Mouse (Mus musculus): ENCODE measurements around the gene Pcsk4.

Pcsk4 gene

DNA sequence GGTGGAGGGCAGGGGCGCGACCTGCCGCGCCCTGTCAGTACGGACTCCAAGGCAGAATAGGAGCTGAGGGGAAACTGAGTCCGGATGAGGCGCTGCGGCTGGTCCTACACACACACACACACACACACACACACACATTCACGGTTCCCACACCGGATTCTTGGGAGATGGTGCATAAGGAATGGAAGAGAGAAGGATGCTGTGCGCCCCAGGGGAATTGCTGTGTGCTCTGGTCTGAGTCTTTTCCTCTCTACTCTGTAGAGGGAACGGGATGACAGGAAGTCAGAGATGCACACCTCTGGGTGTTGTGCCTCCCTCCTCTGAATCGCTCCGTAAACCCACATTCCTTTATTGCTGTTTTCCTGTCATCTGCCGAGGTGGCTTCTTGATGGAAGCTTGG is 30.0 kb downstream of the Pcsk4 start:
- no peak for DNase-seq (ENCODE audit: low read depth, low spot score)

DNA sequence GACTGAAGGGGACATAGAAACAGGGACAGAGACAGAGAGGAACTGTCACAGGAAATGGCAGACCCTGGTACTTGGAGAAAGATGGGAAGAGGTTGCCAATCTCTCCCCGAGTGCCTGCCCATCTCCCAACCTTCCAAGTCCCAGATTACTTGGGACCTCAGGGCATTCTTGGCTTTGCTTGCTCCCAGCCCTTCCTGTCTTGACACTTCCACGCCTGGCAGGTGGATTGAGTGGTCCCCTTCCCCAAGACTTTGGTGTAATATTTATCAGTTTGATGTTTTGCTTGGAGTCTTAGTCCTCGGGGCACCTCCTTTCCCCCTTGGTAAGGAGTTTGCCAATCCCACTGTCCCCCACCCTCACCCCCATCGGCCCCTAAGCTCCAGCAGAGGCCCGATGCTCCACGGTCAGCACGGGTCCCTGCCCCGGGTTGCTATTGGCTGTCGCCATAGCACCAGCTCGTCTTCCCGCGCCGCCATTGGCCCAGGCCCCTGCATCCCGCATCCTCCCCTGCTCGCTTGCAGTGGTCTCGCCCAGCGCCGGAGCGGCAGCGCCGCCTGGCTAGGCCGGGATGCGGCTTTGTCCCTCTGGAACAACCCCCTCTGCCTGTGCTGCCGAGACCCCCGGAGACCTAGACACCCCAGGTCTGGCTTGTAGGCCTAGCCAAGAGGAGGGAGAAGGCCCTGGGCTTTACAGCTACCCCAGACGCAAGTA is 30.6 kb downstream of the Pcsk4 start:
- DNase-seq (ENCODE audit: low read depth, low spot score): no peak

DNA sequence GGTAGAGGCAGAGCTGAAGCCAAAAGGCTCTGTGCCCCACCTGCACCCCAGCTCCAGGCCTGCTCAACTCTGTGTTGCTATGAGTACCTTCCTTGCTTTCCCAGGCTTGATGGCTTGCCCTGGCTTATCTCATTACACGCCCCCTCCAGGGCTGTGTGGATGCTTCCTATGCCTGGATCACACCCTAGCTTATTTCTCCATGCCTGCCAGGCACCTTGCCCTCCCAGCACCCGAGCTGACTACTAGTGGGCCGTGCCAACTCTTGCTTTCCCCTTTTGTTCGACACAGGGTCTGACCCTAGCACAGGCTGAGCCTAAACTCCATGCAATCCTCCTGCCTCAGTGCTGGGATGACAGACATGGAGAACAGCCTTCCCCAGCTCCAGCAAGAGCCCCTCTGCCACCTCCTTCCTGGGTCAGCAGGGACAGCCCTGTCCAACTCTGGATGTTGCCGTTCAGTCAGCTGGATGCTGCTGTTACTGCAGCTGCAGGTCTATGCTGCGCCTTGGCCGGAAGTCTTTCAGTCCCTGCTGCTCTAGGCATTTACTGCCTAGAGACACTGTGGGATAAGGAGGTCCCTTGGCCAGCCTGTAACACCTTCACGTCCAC is 31.7 kb downstream of the Pcsk4 start:
- no peak for DNase-seq (ENCODE audit: low read depth, low spot score)

DNA sequence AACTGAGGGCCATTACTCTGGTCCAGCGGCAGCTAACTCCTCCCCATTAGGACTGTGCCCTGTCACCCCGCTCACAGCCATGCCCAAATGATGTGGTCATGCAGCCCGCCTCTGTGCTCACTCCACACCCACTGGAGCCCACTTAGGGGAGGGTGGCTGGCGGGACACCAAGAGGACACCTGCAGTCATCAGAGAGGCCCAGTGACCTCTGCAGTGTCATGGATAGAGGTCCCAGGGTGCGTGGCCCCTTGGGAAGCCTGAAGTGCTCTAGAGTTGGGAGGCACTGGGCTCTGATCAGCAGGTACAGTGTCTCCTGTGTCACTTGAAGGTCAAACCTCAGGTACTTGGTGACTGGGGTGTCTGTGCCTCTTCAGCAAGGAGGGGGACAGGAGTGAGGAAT is 32.5 kb downstream of the Pcsk4 start:
- DNase-seq (ENCODE audit: low read depth, low spot score): no peak

DNA sequence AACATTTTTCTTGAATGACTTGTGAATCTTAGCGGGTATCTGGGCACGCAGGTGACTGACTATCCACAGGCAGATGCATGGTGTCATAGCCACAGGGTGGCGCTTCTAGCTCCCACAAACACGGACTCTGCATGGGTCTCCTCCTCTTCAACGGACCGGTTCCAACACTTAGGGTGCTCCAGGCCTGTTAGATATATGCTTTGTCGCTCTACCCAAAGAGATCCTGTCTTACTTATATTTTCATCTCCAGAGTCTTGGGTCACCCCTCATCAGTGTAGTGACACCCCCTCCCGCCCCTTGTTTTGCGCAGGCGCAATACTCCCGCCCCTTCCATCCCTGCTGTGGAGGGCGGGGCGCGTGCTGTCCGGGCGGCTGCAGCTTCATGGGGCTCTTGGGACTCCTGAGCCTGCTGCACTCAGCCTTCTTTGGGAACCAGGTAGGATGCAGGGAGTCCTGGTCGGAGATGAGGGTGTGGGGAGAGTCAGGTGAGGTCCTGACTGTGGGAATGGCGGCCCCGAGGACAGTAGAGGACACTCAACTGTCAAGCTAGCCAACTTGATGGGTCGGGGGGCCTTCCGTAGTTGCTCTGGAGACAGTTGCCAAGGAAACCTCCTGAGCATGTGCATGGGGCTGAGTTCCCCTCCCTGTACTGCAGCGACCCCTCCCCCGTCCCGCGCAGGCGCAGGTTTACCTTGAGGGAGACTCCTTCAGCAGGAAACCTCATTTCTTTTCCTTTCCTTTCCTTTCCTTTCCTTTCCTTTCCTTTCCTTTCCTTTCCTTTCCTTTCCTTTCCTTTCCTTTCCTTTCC is 33.5 kb downstream of the Pcsk4 start, which contains the start of gene Apc2:
Gene Apc2, plus strand, starts transcription at position 360 of the 808 bp plus-strand sequence.
- DNase-seq (ENCODE audit: low read depth, low spot score): peak; percentile 87

DNA sequence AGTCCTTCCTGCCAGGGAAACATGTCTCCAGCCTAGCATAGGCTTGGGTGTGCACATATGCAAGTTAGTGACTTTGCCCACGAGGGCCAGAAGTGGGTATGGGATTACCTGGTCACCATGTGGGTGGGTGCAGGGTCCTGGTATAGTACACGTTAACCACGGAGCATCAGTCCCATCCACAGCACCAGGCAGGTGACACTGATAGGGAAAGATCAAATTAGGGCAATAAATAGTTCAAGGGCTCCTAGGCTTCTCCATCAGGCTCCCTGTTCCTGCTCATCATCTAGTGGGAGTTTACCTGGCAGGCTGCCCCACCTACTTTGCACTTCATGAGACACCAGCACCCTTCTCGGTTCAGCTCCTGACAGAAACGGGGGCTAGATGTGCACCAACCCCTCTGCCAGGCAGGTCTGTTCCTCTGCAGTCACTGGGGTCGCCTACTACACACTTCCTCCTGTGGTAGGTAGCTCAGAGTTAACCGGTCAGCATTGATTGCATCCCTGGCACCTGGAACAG is 34.5 kb downstream of the Pcsk4 start:
- no peak for DNase-seq (ENCODE audit: low read depth, low spot score)

DNA sequence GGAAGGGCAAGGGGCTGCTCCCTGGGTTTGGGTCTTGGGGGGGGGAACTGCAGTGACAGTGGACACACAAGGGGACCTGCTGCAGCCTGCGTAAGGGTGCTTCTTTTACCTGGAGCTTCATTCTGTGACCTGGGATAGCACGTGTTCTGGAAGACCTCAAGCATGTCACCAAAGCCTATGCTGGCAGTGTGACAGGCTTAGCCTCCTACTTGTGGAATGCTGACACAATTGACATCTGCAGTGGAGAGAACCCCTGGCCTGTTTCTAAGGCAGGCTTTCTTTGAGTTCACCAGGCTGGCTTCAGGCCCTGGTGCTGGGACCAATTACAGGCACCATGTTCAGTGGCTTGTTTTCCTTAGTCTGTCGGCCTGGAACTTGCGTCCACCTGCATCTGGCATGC is 35.0 kb downstream of the Pcsk4 start:
- no peak for DNase-seq (ENCODE audit: low read depth, low spot score)

DNA sequence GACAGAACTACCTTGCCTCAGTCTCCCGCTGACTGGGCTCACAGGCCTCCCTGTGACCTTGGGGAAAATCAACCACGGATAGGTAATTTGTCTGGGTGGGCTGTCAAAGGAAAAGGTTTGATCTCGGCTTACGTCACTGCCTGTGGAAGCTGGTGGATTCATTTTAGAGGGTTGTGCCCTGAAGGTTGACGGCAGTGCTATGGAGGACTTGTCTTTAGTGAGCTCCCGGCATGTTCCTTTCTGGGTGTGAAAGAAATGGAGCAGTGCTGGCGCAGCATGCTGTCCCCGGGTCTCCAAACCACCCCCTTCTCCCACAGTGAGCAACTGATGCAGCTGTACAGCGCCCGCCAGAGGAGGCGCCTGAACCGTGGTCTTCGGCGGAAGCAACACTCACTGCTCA is 36.0 kb downstream of the Pcsk4 start:
- DNase-seq (ENCODE audit: low read depth, low spot score): peak; percentile 30

DNA sequence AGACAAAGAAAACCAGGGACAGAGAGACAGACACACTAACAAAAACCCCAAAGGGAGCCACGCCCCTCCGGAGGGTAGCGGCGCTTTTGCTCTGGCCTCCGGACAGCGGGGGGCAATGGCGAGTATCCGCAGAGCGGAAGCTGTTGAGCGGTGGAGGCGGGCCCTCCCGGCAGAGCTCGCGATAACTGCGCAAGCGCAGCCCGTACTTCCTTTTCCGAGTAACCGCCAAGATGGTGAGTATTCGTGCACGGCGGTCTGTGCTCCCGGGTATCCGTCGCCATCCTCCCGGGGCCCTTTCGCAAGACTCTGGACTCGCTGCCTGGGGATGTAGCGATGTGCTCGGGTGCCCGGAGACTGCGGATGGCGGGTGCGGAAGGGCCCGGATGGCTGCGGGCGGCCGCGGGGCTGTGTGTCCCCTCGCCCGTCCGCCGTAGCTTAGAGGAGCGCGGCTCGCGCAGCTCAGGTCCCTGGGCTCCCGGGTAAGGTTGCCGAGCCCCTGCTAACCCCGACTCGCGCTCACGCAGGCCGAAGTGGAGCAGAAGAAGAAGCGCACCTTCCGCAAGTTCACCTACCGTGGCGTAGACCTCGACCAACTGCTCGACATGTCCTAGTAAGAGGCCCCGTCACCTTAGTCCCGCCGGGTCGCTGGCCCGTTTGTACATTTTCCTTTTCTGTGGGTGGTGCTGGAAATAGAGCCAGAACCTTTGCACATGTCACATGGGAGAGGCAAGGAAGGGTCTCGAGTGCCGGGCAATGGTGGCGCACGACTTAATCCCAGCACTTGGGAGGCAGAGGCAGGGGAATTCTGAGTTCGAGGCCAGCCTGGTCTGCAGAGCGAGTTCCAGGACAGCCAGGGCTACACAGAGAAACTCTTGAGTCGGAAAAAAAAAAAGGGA is 36.8 kb downstream of the Pcsk4 start, which contains the start of gene Rps15:
Gene Rps15, plus strand, starts transcription at position 203 of the 896 bp plus-strand sequence.
- DNase-seq (ENCODE audit: low read depth, low spot score): peak; percentile 98

DNA sequence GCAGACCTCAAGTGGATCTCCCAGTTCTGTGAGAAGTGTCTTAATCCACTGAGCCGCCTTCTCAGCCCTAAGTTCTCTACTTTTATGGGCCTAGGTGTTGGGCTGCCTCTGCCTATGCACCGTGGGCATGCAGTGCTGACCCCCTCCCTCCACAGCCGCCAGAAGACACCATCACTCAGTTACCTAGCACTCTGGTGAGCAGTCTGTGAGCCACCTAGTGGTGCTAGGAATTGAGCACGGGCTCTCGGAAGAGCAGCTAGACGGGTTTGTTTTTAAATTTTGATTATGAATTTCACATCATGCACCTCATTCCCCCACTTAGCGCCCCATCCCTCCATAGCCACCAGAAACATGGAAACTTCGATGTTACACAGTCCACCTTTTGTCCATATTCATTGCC is 40.6 kb downstream of the Pcsk4 start:
- peak; percentile 30 for DNase-seq (ENCODE audit: low read depth, low spot score)

DNA sequence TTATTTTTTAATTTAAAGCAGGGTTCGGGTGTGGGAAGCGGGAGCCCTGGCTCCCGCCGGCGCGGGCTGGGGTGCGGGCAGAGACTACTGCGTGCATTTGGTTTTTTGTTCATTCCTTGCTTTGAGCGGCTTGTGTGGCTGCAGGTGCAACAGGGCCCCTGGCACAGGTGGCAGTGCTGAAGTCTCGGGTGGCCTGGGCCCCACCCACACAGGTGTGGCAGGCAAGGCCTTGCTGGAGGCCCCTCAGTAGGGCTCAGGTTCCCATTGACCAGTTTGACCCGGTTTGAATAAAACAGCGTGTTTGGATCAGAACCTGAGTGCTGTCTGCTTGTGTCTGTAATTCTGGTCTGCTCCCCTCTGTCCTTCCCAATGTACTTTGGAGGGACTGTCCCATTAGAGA is 41.2 kb downstream of the Pcsk4 start:
- DNase-seq (ENCODE audit: low read depth, low spot score): no peak

DNA sequence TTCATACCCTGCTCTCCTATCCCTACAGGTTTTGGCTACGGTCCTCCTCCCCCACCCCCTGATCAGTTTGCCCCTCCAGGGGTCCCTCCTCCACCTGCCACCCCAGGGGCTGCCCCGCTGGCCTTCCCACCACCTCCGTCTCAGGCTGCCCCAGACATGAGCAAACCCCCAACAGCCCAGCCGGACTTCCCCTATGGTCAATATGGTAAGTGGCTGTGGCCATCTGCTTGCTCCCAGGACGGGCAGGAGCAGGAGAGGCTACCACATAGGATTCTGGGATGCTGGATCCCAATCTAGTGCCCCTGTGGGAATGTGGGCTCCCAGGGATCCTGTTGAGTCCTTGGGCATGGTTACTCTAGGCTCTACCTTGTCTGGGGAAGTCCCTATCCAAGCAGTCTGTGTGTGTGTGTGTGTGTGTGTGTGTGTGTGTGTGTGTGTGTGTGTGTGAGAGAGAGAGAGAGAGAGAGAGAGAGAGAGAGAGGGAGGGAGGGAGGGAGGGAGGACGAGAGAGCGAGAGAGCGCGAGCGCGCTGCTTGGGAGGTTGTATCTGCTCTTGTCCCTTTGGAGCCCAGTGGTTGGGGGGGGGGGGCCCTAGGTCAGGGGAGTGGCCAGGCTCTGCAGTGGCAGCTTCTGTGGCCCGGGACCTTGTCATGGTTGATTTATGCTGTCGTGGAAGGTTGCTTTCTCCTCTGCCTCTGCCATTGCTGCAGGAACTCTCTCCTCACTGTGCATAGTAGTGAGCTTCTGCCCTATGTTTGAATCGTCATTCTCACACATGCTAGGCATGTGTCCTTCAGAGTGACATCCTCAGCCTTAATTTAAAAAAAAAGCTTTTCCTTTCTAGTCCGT is 43.9 kb downstream of the Pcsk4 start:
- DNase-seq (ENCODE audit: low read depth, low spot score): no peak

DNA sequence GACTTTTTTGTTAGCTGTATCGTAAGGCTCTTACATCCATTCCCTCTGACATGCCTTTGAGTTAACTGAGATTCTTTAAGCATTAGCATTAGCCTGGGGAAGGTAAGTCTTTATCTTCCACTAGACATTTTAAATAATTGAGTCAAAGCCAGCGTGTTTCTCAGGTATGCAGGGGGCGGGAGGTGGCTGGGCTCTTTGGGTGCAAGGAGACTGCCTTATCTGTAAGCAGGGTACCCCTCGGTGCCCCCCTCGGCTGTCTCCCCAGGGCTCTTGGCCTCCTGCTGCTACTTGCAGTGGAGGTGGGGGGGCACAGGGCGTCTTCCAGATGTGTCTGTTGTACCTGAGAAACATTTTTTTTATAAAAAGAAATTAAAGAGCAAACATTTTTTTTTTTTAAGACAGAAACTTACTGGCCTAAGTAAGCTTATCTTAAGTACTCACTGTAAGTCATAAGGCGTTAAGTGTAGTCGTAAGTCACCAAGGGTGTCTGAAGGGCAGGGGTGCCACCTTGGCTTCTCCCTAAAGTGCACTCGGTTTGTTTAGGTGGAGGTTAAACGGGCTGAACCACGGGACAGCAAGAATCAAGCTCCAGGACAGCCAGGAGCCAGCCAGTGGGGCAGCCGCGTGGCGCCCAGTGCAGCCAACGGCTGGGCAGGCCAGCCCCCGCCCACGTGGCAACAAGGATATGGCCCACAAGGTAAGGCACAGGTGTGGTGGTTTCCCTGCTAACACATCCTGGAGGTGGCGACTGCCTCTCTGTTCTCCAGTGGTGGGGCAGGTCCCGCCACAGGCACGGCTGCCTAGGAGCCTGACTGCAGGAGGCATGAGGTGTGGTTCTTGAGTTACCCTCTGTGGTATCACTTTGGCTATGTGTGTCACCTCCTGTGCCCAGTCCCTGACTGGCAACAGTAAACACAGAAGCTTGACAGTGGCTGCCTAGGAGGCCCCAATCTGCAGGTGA is 46.5 kb downstream of the Pcsk4 start:
- DNase-seq (ENCODE audit: low read depth, low spot score): no peak

DNA sequence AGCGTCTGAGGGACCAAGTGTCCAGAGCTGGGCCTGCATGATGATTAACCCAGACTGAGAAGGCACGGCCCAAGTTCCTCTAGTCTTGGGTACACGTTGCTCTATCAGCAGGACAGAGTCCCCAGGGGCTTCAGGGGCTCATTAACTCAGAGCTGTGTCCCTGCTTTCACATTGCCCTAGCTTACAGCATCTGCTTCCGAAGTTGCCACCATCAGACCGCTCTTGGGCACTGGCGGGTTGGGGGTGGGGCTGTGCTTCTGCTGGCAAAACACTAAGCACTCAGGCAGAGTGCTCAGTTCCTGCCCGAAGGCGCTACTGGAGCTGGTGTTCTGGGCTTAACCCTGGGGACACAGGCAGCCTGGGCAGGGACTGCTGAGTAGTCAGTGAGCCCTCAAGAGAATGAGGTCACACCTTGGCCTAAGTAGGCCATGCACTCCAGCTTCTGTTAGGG is 47.4 kb downstream of the Pcsk4 start:
- no peak for DNase-seq (ENCODE audit: low read depth, low spot score)

DNA sequence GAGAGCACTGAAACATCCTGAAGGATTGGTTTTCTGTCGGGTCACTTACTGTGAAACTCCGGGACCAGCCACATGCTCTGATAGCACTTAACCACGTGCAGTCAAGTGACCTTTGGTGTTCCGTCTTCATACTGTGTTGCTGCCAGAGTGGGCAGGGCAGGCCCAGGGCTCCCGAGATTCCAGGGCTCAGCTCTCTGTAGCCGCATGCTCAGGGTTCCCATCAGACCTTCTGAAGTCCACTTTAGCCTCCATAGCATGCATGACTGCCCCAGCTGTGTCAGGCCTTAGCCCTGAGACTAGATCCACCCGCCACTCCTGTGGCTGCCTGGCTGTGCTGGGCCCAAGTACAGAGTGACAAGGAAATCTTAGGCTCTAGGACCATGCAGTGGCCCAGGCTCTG is 48.0 kb downstream of the Pcsk4 start:
- no peak for DNase-seq (ENCODE audit: low read depth, low spot score)

DNA sequence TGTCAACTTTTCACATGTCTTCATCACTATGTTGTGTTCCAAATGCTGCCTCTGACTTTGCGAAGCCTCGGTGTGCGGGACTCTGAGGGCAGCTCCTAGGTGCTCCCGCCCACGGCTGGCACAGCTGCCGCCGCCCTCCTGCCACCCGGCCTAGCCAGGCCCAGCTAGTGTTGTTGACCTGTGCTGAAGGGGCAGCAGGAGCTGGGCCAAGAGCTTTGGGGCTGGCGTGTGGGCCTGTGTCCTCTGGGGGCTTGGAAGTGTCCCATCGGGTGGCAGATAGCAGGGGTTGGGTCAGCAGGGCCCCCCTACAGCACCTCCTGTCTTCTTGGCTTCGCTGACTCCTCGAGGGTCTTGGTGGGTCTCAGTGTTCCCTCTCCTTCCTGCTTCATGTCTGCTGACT is 50.0 kb downstream of the Pcsk4 start:
- DNase-seq (ENCODE audit: low read depth, low spot score): no peak

DNA sequence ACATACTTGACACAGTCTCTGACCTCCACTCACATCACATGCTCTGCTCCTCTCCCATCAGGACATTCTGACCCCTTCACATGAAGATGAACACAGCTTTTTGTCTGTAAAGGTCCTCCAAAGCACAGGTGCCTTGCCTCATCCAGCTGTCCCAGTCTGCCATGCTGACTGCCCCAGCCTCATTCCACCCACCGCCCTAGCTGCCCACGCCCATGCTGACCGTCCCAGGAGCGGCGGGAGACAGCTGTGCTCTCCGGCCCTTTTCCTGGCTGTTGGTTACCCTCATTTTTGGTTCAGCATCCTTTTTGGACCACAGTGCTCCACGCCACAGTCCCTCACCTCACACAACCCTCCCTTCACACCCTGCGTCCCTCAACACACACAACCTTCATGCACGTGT is 50.9 kb downstream of the Pcsk4 start:
- DNase-seq (ENCODE audit: low read depth, low spot score): no peak

DNA sequence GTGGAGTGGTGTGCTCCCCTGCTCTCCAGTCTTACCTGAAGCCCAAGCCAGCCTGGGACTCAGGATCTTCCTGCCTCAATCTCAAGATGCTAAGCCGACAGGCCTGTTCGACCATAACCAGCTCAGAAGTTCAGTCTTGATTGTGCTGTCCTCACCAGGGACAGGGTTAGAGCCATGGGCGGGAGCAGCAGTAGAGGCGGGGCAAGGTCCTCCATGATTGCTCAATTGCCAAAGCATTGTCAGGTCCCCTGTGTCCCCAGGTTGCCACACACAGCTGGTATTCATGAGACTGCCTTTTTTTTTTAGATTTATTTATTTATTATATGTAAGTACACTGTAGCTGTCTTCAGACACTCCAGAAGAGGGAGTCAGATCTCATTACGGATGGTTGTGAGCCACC is 53.1 kb downstream of the Pcsk4 start:
- no peak for DNase-seq (ENCODE audit: low read depth, low spot score)

DNA sequence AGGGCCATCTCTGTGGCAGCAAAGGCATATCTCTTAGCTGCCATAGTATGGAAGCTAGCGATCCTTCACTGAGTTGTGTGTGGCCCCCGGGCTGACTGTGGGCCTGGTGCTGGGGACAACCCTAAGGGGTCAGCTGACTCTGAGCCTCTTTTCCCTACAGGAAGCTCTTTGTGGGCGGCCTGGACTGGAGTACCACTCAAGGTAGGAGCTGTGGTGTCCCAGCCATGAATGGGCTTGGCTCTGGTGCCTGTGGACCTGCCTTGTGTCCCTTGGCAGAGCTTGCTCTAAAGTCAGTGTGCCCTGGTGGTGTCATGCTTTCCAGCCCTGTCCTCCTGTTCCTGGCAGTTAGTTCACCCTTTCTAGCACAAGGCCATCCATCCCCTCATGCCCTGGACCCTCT is 55.5 kb downstream of the Pcsk4 start:
- DNase-seq (ENCODE audit: low read depth, low spot score): no peak

All from CD4-positive, CD25-positive, alpha-beta regulatory T cell, adult 2 months (primary cell).